ENCODE assay signal across 9 mouse cellular contexts in the genomic region with DNA sequence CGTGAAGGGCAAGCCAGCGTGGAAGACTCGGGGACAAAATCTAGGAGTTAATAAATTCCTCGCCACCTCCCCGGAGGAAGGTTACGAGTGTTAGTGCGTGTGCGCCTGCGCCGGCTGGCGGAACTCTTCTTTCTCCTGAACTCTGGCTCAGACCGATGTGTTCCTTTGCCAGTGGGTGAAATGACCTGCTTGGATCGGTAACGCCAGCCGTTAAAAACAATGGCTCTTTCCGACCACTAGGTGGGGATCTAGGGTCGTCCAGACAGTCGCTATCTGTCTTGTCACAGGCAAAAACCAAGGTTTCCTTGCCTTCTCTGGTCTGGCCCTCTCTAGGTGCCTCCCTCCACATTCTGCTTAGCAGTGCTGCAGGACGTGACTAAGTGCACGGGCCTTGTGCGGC. TPM values are rescaled to one million over a fixed set of nuclear protein-coding genes. Genes with fewer than 3 reads are reported as not detected.
DNase-seq lines count a peak whose midpoint lies in the region; ATAC-seq lines count a peak whose summit lies in the region.
"Had no signal": no experiment of that assay in that cellular context is flagged by ENCODE, and none has a peak within 500 bp of the region (broad histone marks: within the 10 kb centered on the region; RNA-seq: fewer than 3 reads in every experiment).

No protein-coding gene starts in this region.

- DNase-seq in left cerebral cortex, adult 11 months (ENCODE audit: low spot score): peak; percentile 26
- DNase-seq in left cerebral cortex, adult 8-10 months (ENCODE audit: low spot score in 2 of 2): no peak
- DNase-seq in heart, postnatal 10 days: peak; percentile 83 to 84
- DNase-seq in kidney, postnatal 25 days: peak; percentile 72 to 84
- DNase-seq in lung, postnatal 36 days: peak; percentile 80
- DNase-seq in retina, postnatal 1 day: peak; percentile 93

- ATAC-seq in erythroblast, adult 5-6 weeks (replicated peaks; ENCODE audit: low FRiP score, poor library complexity, severe bottlenecking): peak; percentile 60; the same call in 1 of the 2 replicates

- intact Hi-C loops in heart, postnatal 10 days (cut with DNase I): loop anchor here (2.0 kb wide), 1 partner anchor 124 kb away; no protein-coding TSS in a partner anchor

- peak overlapping the region; percentile 71 for H3K27ac ChIP-seq in brown adipose tissue, adult 24 weeks (replicated peaks; ENCODE audit: low read depth, low read length)

- peak overlapping the region; percentile 12; the same call in 1 of the 2 replicates for H3K4me3 ChIP-seq in brown adipose tissue, adult 24 weeks (ENCODE audit: insufficient read depth, low read depth, low read length)

- peaks cover 15% of the 10 kb centered on the region for H3K4me1 ChIP-seq in brown adipose tissue, adult 24 weeks (ENCODE audit: control insufficient read depth, insufficient read depth, insufficient read length, low read length)

RNA-seq across cellular contexts. Expression of gene Gm11444, which starts 1.1 kb away (rescaled TPM):
- not detected for total RNA-seq in left cerebral cortex, adult 8-10 months (2022)
- polyA plus RNA-seq in brown adipose tissue, adult 24 weeks (2012; ENCODE audit: insufficient read depth, insufficient read length, missing spikeins): not detected in 2 replicates
- not detected in 2 replicates for total RNA-seq in erythroblast, adult 5-6 weeks (2015; ENCODE audit: low replicate concordance)
- not detected in 2 replicates for total RNA-seq in erythroblast, adult 5-6 weeks (2017; ENCODE audit: low replicate concordance)
- total RNA-seq in heart, postnatal 10 days (2021): not detected
- total RNA-seq: adrenal gland, adult 18-20 months had no signal

RNA-seq across cellular contexts. Expression of gene Tbx2, which starts 16.7 kb away (rescaled TPM):
- total RNA-seq in left cerebral cortex, adult 8-10 months (2022): 1 to 10 TPM; 1.8 to 2.3 (median 2.0) TPM
- polyA plus RNA-seq in brown adipose tissue, adult 24 weeks (2012; ENCODE audit: insufficient read depth, insufficient read length, missing spikeins): 1.2 and 1.5 TPM in 2 replicates
- 0.38 TPM in 1 of 2 replicates, not detected in the other for total RNA-seq in erythroblast, adult 5-6 weeks (2015; ENCODE audit: low replicate concordance)
- total RNA-seq in erythroblast, adult 5-6 weeks (2017; ENCODE audit: low replicate concordance): 0.42 and 0.85 TPM in 2 replicates
- 10 to 100 TPM; 17.3 to 18.4 TPM for total RNA-seq in heart, postnatal 10 days (2021)

RNA-seq across cellular contexts. Expression of gene Tbx4, which starts 37.2 kb away (rescaled TPM):
- under 1 TPM in 3 of 4 experiments, not detected in 1; 0.13 to 0.33 (median 0.21) TPM for total RNA-seq in left cerebral cortex, adult 8-10 months (2022)
- polyA plus RNA-seq in brown adipose tissue, adult 24 weeks (2012; ENCODE audit: insufficient read depth, insufficient read length, missing spikeins): not detected in 2 replicates
- total RNA-seq in erythroblast, adult 5-6 weeks (2015; ENCODE audit: low replicate concordance): not detected in 2 replicates
- total RNA-seq in erythroblast, adult 5-6 weeks (2017; ENCODE audit: low replicate concordance): not detected in 2 replicates
- under 1 TPM in 1 of 2 experiments, not detected in 1; 0.32 TPM for total RNA-seq in heart, postnatal 10 days (2021)
- total RNA-seq: adrenal gland, adult 18-20 months had no signal

Comparison
In these comparisons a context has a peak if more than half of its experiments do, and no peak if none do; other contexts are left out.
1. DNase-seq: peak in left cerebral cortex, adult 11 months (single experiment), heart, postnatal 10 days (2 of 2), kidney, postnatal 25 days (2 of 2), lung, postnatal 36 days (single experiment) and retina, postnatal 1 day (single experiment); none in left cerebral cortex, adult 8-10 months (0 of 2).
2. RNA of gene Tbx2, which starts 16.7 kb away (total RNA-seq): 17.3 to 18.4 TPM in heart, postnatal 10 days; 1.8 to 2.3 TPM in left cerebral cortex, adult 8-10 months and 0.38 to 0.85 TPM in erythroblast, adult 5-6 weeks; every median in the first group is over 4 times any median in the second.